Mouse (Mus musculus) effector memory CD4-positive, alpha-beta T cell, adult 5 months (primary cell): Measurements from ENCODE around the gene Slco4a1. TPM values are rescaled to one million over a fixed set of nuclear protein-coding genes. Genes with fewer than 3 reads are reported as not detected.

ENCODE experiments used
- polyA plus RNA-seq: library from polyadenylated mRNA; unstranded; fragments of 100-300 nt; shearing (Covaris generic); gene quantifications from one replicate; pipeline ENCODE4 v1.2.1, GENCODE M21; 2017

Gene Slco4a1
- polyA plus RNA-seq = 3.8 TPM

GRCm38 (mm10) chr2:180455723-180456698 is at the start of gene Slco4a1:
Gene Slco4a1 (plus strand): TSS chr2:180456245.

GRCm38 (mm10) chr2:180499741-180500140 is 43.7 kb downstream of the Slco4a1 start, which contains the start of gene Ntsr1:
Gene Ntsr1 (plus strand): TSS chr2:180499976.

Other genes starting within 250 kb of the Slco4a1 start
- gene Lama5, start 230.4 kb upstream of the Slco4a1 start, polyA plus RNA-seq = 0.19 TPM
- 837 TPM for gene Rps21, start 198.9 kb upstream of the Slco4a1 start, polyA plus RNA-seq
- 70.9 TPM for gene Cables2, start 182.7 kb upstream of the Slco4a1 start, polyA plus RNA-seq
- gene Rbbp8nl, start 166.4 kb upstream of the Slco4a1 start, polyA plus RNA-seq = not detected
- not detected for gene Gata5, start 121.5 kb upstream of the Slco4a1 start, polyA plus RNA-seq
- gene Ntsr1, start 43.7 kb downstream of the Slco4a1 start, polyA plus RNA-seq = not detected
- 42.8 TPM for gene Mrgbp, start 125.1 kb downstream of the Slco4a1 start, polyA plus RNA-seq
- 62.9 TPM for gene Ogfr, start 133.0 kb downstream of the Slco4a1 start, polyA plus RNA-seq
- gene Col9a3, start 141.5 kb downstream of the Slco4a1 start, polyA plus RNA-seq = 0.65 TPM
- not detected for gene Tcfl5, start 186.5 kb downstream of the Slco4a1 start, polyA plus RNA-seq